Mouse (Mus musculus): ENCODE data around the gene Dsn1. TPM values are rescaled to one million over a fixed set of nuclear protein-coding genes. Genes with fewer than 3 reads are reported as not detected.
A peak's percentile ranks its signal among the peaks of the same experiment; 100 is the strongest.

Gene Dsn1
- 1 to 10 TPM; 4.0 to 7.2 TPM for total RNA-seq (2021)

DNA sequence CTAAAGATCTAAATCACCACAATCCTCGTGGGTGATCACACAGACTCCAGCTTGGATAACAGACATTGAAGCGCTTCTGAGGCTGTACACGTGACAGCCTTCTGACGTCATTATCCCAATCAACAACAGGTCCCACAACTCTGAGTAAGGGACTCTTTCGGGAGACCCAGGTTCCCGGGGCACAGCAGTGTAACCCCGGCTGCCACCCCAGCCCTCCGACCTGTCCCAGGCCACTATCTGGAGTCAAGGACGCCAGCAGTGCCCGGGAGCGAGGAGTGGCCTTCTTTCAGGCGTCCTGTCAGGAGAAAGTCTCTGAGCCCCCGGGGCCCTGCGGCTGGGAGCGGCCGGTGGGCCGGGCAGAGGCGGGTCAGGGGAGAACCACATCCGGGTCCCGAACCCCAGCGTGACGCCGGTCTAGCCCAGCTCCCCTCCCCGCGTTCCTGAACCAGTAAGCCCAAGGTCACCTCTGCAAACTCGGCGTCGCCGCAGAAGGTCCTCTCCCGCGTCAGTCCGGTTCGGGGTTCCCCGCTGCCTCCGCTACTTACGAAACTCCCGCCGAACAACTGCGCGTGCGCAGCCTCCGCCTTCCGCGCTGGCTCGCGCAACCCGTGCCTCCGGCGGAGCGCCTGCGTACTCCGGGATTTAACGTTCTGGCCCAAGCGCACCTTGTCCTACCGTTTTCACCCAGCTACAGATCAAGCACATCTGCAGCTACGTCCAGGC, at the start of gene Dsn1:
TSS of gene Dsn1 (minus strand) at position 644 of the 723 bp plus-strand sequence.
- peak; percentile 86 to 92 for DNase-seq (ENCODE audit: extremely low spot score in 1 of 2, low spot score in 1 of 2)

DNA sequence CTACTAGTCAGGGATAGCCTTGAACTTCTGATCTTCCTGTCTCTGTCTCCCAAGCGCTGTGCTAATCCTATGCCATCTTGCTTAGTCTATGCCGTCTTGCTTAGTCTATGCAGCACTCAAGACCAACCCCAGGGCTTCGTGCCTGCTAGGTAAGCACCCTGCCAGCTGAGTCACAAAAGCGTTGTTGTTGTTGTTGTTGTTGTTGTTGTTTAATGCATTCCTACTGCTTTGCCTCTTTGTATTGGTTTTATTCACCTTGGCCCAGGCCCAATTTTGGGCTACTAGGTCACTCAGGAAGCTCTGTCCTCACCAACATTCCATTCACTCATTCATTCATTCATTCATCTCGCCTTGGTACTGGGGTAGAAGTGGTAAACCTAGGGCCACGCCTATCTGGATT, 48.8 kb upstream of the Dsn1 start:
- DNase-seq (ENCODE audit: extremely low spot score in 1 of 2, low spot score in 1 of 2), result no peak

DNA sequence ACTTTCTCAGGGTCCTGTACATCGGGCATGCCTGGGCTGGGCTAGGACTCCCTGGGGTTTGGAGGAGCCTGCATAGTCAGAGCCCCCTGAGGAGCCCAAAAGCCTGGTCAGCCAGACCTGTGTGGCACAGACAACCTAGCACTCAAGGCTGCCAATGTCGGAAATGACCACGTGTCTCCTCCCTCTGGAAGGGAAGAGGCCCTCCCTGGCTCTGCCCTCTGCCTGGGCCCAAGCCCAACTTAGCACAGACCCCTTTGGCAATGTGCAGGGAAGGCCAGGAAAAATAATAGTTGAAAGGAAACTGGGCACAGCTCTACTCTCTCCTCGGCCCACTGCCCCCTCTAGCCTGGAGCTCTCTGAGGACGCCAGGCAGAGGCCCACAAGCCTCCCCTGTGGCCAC, 47.9 kb upstream of the Dsn1 start:
- DNase-seq (ENCODE audit: extremely low spot score in 1 of 2, low spot score in 1 of 2), result no peak

DNA sequence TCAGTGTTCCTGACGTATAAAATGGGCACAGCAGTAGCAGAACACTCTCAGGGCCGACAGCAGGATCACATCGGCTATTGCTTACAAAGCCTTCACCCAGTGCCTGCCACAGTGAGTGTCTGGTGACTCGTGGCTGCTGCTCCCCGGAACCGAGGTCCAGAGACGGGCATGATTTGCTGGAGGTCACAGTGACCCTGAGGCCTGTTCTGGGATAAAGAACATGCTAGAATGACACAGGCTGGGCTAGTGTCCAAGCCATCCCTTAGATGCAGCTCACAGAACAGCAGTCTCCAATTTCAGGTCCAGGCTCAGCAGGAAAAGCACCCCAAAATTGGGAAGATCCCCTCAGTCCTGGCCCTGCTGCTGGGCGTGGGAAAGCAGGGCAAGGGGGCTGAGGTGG, 47.3 kb upstream of the Dsn1 start:
- DNase-seq (ENCODE audit: extremely low spot score in 1 of 2, low spot score in 1 of 2), result no peak

DNA sequence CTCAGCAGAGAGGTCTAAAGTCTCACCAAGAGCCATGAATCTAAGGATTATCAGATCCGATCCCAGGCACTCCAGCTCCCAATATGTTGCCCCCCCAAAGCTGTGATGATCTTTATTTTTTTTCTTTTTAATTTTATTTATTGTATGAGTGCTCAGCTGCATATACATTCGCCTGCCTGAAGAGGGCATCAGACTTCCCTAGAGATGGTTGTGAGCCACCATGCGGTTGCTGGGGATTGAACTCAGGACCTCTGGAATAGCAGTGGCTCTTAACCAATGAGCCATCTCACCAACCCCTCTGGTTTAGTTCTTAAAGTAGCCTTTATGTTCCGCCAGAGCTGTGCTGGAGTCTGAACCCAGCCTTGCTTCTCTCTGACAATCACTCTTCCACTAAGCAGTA, 46.8 kb upstream of the Dsn1 start:
- DNase-seq (ENCODE audit: extremely low spot score in 1 of 2, low spot score in 1 of 2), result no peak

DNA sequence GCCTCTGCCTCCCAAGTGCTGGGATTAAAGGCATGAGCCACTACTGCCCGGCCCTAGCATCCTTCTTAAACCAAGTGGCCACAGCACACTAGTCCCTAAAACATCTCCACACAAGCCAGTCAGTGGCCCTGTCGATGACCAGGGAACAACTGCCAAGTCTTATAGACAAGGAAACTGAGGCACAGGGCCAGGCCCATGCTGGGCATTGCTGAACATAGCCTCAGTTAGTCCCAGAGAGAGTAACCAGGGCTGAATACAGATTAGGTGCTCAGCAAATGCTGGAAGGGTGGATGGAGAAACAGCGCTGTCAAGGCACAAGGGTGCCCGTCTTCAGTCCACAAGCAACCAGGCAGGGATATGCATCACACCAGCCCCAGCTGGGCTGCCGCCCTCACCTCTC, 46.2 kb upstream of the Dsn1 start:
- no peak for DNase-seq (ENCODE audit: extremely low spot score in 1 of 2, low spot score in 1 of 2)

DNA sequence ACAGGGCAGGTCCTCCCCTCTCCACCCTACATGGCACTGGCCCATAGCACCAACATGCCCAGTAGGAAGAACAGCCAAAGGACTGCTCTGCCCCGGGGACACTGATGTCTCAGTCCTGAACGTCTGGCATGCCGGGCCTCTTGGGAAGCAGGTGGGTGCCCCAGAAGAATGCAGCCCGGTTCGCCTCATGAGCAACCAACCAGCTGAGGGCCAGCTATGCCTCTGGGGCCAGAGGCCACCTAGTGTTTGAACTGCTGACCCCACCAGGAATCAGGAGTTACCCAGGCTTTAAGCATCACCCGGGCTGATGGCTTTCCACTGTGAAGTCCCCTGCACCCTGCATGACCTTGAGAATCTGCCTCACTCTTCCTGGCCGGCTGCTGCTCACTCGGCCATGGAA, 45.5 kb upstream of the Dsn1 start:
- DNase-seq (ENCODE audit: extremely low spot score in 1 of 2, low spot score in 1 of 2), result no peak

DNA sequence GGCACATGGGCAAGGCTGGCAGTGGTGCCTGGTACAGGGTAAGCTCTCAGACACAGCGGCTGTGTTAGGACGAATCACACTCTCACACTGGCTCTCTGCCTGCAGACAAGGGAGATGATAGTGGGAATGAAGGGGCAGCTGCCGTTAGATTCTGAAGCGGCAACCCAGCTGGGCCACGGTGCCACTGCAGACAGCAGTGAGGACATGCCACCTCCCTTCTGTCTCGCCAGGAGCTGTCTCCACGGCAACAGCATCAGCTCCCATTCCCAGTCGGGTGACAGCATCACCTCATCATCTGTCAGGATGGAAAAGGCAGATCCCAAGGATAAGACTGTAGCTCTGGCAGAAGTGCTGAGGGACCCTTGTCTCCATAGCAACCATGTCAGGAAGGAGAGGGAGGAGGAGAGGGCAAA, 42.9 kb upstream of the Dsn1 start:
- DNase-seq (ENCODE audit: extremely low spot score in 1 of 2, low spot score in 1 of 2), result no peak

DNA sequence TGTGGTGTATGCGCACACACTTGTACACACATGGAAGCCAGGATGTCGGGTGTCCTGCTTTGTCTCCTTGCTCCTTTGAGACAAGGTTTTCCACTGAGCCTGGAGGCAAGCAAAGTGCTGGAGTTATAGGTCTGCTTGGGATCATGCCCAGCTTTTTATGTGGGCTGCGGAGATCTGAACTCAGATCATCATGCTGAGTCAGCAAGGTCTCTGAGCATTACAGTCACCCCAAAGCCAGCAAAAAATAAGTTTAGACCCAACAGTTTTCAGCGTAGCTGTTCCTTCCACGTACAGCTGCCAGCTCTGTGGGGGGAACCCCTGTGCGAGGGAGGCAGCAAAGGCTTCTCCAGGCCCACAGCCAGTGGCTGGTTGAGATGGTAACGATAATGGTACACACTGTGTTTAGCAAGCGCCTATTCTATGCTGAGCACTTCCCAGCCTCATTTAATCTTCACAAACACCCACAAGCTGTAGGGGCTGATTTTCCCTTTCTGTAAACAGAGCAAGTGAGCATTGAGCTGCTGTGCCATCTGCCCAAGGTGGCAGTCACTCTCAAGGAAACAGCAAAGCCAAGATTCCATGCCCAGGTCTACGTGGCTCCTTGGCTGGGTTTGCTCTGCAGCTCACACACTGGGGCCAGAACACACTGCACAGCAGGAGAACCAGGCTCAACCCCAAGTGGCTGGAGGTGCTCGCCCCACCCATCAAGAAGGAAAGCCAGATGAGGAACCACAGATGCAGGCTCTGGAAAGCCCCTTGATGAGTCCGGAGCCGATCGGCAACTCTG, 41.6 kb upstream of the Dsn1 start:
- peak in 1 of 2 experiments; percentile 54 for DNase-seq (ENCODE audit: extremely low spot score in 1 of 2, low spot score in 1 of 2)

DNA sequence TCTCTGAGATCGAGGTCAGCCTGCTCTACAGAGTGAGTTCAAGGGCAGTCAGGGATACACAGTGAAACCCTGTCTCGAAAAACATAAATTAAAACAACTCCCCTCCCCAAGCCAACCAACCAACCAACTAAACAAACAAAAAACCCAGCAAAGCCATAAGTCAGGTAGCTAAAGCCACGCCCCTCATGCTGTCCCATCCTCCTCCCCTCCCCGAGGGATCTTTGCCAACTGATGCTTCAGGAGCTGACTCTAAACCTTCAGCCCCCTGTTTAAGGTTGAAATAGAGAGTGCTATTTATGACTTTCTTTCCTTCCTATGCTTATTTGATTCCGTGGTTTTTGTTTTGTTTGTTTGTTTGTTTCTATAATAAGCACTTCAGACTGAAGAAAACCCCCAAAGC, 40.0 kb upstream of the Dsn1 start:
- no peak for DNase-seq (ENCODE audit: extremely low spot score in 1 of 2, low spot score in 1 of 2)

DNA sequence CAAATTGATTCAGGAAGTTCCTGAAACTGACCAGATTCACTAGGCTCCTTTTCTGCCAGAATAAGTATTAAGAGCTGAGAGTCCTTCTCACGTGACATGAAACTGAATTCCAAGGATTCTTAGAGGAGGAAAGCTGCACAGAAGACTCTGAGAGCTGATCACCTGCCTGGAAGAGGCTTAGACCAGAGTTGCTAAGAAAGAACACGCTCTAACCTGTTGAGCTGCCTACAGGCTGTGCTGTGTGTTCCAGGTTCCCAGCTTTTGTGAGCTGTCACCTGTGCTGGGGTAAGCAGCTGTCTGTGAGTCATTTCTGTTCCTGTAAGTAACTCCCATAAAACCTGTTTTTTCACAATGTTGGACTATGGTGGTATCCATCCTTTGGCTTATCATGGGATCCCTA, 39.0 kb upstream of the Dsn1 start:
- no peak for DNase-seq (ENCODE audit: extremely low spot score in 1 of 2, low spot score in 1 of 2)

DNA sequence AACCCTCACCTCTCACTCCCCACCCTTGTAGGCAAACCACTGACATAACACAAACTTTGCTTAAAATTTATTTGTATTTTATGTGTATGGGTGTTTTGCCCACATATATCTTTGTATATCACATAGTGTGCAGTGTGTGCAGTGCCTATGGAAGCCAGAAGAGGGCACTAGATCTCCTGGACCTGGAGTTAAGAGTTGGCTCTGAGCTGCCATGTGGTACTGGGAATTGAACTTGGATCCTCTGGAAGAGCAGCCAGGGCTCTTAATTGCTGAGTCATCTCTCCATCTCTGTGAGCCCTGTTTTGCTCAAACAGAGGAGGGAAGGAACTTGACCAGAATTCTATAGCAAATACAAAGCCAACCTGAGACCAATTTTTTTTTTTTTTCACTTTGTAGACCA, 37.0 kb upstream of the Dsn1 start:
- DNase-seq (ENCODE audit: extremely low spot score in 1 of 2, low spot score in 1 of 2), result no peak

DNA sequence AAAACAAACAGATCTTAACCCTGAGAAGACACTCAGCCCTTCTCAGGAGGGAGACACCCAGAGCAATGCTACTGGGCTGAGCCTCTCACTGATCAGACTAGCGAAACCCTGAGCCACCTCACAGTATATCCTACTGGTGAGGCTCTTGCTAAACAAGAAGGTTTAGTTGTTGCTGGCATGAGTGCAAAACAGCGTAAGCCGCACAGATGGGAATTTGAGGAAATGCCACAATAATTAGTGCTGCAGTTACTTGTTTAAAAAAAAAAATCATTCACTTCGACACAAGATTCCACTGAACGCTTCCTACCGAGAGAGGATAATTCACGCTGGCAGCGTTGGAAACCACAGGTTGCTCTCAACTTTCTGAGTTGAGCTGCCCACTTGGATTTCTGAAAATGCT, 36.6 kb upstream of the Dsn1 start:
- no peak for DNase-seq (ENCODE audit: extremely low spot score in 1 of 2, low spot score in 1 of 2)

DNA sequence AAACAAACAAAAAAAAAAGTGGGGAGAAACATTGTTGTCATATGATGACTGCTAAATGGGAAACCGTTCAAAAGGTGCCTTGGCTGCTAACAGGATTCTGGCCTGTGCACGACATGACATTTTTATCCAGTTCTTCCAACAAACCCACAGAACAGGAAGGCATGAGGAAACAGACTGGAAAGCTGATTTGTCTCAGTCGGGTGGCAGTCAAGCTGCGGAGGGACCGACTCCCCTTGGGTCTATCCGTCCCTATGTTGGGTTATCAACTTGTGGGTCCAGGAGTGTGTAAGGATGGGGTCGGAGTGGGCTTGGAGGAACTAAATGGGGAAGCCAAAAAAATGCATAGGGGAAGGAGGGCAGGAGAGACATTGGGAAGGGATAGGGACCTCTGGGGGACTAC, 34.5 kb upstream of the Dsn1 start:
- no peak for DNase-seq (ENCODE audit: extremely low spot score in 1 of 2, low spot score in 1 of 2)

DNA sequence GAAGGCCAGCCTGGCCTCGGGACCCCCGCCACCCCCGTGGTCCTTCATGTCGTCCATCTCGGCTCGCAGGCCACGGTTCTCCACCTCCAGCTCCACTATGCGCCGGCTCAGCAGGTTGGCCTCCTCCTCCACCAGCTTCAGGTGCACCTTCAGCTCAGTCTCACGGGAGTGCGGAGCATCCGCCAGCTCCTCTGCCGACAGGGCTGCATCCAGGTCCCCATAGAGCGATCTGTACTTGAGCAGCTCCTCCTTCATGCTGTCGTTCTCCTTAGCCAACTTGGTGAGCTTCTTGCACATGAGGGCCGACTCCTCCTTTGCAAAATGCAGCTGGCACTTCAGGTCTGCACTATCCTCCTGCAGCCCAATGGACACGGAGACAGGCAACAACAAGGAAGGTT, 33.7 kb upstream of the Dsn1 start:
- no peak for DNase-seq (ENCODE audit: extremely low spot score in 1 of 2, low spot score in 1 of 2)

DNA sequence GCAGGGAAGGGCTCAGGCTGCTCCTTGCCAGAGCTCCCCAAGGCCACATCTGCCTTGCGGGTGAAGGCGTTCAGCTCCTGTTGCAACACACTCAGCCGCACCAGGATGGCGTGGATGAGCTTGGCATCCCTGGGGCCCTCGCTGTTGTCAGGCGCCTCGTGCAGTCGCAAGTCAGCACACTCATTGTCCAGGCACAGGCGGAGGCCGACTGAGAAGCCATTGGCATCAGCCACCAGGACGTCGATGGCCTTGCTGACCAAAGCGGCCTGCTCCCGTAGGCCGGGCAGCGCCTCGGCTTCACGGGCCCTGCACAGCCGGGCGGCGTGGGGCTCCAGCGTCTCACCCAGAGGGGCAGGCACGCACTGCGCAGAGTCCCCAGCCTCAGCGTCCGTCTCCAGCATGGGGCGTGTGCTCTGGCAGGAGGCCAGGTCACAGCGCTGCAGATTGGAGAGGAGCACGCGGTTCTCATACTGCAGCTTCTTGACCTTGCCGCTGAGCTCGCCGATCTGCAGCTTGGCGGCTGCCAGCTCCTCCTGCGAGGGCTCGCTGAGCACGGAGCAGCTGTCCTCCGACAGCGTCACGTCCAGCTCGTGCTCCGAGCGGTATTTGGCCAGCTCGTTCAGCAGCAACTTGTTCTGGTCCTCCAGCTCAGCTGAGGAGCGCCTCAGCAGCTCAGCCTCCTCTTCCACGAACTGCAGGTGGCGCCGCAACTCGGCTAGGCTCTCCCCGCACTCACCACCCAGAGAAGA, 33.1 kb upstream of the Dsn1 start:
- DNase-seq (ENCODE audit: extremely low spot score in 1 of 2, low spot score in 1 of 2), result no peak

DNA sequence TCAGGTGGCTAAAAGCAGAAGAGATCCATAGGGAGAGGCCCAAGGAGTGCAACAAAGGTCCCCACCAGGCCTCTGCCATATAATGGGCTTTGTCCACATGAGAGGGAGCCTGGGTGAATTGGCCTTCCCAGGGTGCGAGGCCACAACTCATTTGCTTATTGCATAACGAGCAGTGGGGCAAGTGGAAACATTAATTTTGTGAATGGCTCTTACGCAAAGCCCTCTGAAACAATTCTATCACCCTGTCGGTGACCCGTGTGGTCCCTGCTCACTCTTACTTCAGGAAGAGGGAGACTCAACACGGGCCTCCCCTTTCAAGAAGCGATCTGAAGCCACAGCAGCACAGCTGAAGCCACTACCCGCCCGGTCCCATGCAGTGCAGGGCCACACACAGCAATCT, 30.3 kb upstream of the Dsn1 start:
- no peak for DNase-seq (ENCODE audit: extremely low spot score in 1 of 2, low spot score in 1 of 2)

DNA sequence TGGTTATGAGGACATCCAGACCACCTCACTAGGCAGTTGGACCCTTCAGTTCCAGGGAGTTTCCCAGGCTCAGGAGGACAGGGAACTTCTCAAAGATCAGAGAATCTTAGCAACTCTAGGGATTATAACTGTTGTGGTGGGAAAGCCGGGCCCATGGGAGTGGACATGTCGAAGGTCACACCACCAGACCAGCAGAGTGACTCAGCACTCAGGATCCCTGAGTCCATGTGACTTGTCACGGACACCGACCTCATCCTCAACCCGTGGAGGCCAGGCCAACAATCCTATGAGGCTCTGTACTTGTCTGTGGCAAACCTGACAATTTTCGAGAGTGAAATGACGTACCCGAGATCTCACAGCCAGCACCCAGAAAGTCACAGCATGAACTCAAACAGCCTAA, 29.4 kb upstream of the Dsn1 start:
- DNase-seq (ENCODE audit: extremely low spot score in 1 of 2, low spot score in 1 of 2), result no peak

DNA sequence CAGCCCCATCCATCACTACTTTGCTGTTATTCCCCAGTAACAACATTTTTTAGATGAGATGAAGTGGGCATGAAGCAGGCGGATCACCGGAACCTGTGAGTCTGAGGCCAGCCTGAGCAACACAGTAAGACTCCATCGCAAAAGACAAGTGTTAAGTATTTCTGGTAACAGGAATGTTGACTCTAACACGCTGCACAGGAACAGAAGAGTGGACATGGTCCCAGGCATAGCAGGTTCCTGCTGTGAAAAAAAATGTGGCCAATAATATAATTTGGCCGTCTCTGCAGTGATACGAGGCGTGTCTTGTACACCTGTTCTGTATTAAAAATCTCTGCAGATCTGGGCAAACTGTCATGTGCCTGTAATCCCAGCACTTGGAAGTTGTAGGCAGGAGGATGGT, 28.4 kb upstream of the Dsn1 start:
- DNase-seq (ENCODE audit: extremely low spot score in 1 of 2, low spot score in 1 of 2), result no peak

DNA sequence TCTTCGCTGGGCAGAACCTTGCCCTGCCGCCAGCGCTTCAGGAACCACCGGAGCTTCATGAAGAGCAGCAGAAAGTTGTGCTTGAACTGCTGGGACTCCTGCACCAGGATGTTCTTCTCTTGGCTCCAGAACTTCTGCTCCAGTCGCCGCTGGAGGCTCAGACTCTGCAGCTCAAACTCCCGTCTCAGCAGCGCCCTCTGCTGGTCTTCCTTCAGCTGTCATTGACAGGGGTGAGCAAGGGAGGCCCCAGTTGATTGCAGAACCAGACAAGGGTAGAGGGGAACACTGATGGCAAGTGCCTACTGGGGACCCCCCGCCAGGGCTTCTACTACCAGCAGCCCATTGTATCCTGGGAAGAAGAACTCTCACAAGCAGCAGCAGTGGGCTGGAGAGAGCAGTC, 23.9 kb upstream of the Dsn1 start:
- DNase-seq (ENCODE audit: extremely low spot score in 1 of 2, low spot score in 1 of 2), result peak; percentile 81 to 98

DNA sequence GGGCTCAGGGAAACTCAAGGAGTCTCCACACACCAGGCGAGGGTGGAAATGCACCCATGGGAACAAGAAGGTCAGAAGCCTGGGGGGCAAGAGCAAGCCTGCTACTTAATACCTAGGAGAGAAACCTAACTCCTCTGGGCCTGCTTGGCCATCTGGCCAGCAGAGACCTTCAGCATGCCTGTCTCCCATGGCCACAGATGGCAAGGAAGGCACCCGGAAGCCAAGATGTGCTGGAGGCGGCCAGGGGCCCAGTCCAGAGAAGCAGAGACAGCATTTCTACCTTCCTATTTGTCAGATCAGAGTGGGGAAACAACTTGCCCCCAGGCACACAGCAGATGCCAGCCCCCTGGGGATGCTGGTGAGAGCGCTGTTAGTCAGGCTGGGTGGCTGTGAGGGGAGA, 21.3 kb upstream of the Dsn1 start:
- DNase-seq (ENCODE audit: extremely low spot score in 1 of 2, low spot score in 1 of 2), result no peak
